Mouse (Mus musculus): ENCODE results near the gene Arid3a.

The Arid3a gene

DNA sequence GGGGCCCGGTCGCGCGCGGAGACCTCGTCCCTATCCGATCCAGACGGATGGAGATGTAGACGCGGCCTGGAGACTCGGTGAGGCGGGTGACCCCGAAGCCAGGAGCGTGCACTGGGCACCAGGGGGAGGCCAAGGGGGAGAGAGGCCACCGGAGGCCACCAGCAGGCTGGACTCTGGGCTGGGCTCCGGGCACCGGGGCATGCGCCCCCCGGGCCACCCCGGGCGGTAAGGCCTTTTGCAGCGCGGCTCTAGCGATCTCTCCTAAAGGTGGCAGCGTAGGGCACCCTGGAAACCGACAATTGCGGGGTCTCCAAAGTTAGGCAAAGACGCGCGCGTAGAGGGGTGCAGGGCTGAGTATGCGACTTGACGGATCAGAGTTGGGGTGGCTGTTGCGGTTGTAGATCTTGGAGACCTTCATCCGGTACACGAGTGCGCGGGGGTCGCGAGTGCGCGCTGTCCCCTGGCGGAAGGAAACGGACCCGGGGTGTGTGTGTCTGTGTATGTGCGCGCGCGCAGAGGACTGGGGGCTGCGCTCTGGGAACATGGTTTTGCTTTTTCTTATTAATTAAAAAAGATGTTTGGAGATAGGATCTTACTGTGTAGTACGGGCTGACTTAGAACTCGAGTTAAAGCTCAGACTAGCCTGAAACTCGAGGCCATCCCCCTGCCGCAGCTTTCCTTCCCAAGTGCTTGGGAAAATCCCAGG, 634 bp downstream of the Arid3a start:
- DNase-seq (ENCODE audit: low spot score), result peak; percentile 47

DNA sequence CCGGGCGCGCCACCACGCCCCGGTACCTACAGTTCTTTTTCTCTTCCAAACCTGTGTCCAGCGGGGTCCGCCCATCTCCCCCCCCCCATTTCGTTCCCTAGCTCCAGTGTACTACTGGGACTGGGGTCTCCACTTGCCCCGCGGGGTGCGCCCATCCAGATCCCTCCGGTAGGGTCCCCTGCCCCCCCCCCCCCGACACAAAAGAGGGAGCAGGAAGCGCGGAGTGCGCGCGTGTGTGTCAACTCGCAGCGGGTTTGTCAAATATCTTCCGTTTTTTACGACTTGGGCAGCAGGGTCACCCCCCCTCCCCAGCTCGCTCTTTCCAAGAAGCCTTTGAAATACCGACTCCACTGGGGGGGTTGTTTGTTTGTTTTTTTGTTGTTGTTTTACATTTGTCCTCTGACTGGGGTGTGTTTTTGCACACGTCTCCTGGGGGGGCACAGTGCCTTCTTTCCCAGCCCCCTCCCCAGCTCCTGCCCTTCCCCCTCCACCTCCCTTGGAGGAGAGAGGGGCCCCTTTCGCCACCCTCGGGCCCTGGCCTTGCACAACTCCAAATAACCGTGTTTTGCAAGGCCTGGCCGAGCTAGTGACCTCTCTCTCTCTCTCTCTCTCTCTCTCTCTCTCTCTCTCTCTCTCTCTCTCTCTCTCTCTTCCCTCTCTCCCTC, 1.3 kb downstream of the Arid3a start:
- peak; percentile 75 for DNase-seq (ENCODE audit: low spot score)

DNA sequence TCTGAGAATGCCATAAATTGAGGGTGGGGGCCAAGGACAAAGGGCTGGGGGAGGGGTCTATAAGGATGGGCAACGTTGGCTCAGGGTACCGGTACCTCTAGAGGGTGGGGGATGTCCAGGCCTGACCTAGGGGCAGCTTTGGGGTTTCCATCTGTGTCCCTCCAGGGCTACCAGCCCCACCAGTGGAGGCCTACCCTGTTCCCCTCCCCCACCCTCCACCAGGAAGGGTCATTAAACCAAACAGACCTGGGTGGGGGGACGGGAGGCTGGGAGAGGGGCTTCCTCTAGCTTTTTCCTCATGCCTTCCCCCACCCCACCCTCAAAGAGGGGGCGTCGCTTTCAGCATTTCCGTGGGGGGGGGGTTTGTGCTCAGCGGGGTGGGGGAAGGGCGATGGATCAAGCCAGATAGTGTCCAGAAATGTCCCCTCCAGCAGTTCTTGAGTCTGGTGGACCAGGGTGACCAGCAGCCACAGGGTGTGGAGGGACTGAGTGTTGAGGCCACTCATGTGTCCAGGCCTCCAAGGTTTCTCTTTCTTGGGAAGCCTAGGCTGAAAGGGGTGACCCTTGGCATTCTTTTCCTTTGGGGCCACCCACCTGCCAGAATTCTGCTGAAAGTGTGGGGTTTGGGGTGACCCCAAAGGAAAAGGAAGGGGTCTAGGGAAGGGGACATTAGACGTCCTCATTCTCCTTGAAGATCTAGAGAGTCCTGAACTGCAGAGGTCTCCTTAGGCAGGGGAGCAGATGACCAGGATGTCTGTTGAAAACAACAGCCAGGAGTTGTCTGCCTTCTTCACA, 2.3 kb downstream of the Arid3a start:
- DNase-seq (ENCODE audit: low spot score), result no peak

GRCm38 (mm10) chr10:79929967-79930825, 3.4 kb downstream of the Arid3a start:
- no peak for DNase-seq (ENCODE audit: low spot score)

- no peak for DNase-seq (ENCODE audit: low spot score)
Observed at GRCm38 (mm10) chr10:79930826-79931186, 4.0 kb downstream of the Arid3a start.

DNA sequence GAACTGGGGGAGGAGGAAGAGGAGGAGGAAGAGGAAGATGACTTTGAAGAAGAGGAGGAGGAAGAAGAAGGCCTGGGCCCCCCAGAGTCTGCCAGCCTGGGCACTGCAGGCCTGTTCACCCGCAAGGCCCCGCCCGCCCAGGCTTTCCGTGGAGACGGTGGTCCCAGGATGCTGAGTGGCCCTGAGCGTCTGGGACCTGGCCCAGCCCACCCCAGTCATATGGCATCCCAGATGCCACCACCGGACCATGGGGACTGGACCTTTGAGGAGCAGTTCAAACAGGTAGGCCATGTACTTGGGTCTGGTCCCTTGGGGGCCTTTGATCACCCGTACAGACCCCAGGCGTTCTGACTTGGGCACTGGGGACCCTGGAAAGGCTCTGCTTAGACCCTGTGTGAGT, 5.0 kb downstream of the Arid3a start:
- DNase-seq (ENCODE audit: low spot score), result no peak

- DNase-seq (ENCODE audit: low spot score), result peak; percentile 65
Observed at GRCm38 (mm10) chr10:79932736-79933135, 5.9 kb downstream of the Arid3a start.

- no peak for DNase-seq (ENCODE audit: low spot score)
Observed at GRCm38 (mm10) chr10:79933145-79933679, 6.4 kb downstream of the Arid3a start.

DNA sequence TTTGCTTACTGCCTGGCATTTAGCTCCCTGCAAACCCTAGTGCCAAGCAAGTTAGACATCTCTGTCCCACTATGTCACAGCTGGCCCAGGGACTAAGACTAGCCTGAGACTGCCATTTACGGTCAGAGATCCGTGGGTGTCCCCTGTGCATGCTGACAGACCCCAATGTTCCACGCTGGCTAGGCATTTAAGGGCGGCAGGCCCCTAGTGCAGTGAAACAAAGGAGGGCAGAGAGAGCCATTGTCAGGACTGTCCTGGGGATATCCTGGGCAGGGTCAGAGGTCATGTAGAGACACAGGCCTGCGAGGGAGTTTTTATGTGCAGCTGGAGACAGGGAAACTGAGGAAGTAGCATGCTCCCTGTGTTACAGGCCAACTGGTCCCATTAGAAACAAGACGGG, 7.0 kb downstream of the Arid3a start:
- no peak for DNase-seq (ENCODE audit: low spot score)

DNA sequence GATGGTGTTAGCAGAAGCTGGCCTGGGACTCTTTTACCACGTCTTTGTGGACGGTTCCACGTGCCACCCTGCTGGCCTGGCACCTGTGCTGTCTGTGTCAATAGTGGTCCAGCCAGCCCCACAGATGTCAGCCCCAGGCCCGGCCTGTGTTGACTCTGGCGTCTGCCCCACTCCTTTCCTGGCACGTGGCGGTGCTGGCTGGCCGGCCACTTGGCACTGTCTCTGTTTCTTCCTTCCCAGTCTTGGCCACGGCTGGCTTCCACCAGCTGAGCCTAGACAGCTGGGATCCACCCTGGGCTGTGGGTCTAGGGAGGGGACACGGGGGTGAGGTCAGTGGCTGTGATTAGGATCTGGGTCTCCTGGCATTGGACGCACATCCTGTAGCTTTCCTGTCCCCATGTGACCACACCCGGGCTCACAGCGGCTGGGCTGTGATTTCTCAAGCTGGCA, 7.5 kb downstream of the Arid3a start:
- DNase-seq (ENCODE audit: low spot score), result peak; percentile 95

DNA sequence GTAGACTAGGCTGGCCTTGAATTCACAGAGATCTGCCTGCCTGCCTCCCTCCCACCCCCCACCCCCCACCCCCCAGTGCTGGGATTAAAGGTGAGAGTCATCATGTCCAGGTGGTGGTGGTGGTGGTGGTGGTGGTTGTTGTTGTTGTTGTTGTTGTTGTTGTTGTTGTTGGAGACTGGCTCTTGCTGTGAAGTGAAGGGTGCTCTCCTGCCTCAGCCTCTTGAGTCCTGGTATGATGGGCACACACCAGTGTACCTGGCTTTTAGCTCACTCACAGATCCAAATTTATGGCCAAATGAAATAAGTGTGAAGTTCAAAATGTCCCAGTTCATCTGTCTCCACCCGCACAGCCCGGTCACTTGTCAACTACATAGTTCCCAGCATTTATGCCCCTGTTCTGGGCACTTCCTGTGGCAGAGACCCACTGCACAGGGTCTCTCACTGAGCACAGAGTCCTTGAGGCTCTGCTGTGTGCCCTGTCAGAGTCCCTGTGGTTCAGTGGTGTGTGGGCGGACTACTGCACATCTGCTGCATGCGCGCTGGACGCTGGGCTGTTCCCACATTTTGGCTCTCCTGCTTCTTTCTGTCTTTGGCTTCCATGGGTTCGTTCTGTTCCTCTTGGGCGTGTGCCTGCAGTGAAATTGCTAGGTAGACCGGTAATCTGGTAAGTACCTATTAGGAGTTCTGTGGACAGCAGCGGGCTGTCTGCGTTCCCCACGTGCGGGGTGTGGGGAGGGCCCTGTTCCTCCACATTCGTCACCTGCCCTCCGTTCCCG, 8.1 kb downstream of the Arid3a start:
- no peak for DNase-seq (ENCODE audit: low spot score)

GRCm38 (mm10) chr10:79936284-79936910, 9.6 kb downstream of the Arid3a start:
- DNase-seq (ENCODE audit: low spot score), result peak; percentile 70

DNA sequence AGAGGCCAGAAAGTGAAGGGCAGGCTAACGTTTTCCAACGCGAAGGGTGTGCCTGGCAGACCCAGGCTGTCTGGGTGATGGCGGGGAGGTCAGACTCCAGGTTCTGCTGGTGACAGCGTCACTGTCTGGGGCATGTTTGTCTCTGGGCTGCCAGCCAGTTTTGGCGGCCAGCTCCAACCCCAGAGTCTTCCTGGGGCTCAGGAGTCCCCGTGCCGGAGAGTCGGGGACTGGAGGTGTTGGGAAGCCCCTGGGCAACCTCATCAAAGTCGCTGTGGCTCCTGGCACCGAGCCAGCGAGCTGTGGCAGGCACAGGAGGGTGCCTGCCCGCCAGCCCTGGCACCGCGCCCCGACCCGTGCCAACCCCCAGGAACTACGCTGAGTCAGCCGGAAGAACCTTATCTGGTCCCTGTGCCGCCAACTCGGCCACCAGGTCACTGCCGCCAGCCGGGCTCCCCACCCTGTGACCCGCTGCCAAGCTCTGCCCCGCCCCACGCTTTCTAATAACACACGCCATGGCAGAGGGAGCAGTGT, 10.1 kb downstream of the Arid3a start:
- DNase-seq (ENCODE audit: low spot score), result no peak

- no peak for DNase-seq (ENCODE audit: low spot score)
Observed at GRCm38 (mm10) chr10:79937775-79938526, 11.1 kb downstream of the Arid3a start.

GRCm38 (mm10) chr10:79940749-79941148, 13.9 kb downstream of the Arid3a start:
- no peak for DNase-seq (ENCODE audit: low spot score)

- DNase-seq (ENCODE audit: low spot score), result no peak
Observed at GRCm38 (mm10) chr10:79942988-79943387, 16.1 kb downstream of the Arid3a start.

GRCm38 (mm10) chr10:79943471-79943901, 16.6 kb downstream of the Arid3a start:
- no peak for DNase-seq (ENCODE audit: low spot score)

DNA sequence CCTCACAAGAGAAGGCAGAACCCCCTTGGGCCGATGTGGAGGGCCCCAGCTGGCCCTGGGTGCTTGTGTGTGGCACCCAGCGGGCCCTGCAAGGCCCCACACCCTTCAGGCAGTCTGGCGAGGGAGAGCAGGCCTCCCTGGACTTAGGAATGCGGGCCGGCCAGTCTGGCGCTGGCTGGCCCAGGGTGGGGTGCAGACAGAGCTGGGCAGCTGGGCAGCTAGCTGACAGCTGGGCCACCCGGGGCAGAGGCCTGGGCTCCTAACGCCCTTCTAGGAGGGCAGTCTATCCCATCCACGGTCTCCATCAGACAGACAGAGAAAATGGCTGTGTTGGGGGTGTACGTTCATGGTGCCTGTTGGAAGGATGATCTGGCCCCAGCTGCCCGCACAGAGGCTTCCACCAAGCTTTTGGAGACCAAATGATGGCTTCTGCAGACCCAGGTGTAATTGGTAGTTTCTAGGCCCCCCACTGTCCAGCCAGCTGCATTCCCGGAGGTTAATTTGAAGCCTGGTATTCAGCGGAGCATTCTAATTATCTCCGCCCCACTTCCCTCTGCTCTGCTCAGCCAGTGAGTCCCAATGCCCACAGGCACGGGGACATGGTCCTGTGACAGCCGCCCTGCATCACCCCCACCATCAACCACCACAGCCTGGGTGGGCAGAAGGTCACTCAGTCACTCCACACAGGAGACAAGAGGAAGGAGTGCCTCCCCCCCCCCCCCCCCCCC, 18.8 kb downstream of the Arid3a start:
- no peak for DNase-seq (ENCODE audit: low spot score)
